Mouse (Mus musculus): Measurements from ENCODE around the gene Snx18. TPM values are rescaled to one million over a fixed set of nuclear protein-coding genes. Genes with fewer than 3 reads are reported as not detected.

The Snx18 gene
- polyA plus RNA-seq, 1 experiment: 0.07 TPM

DNA sequence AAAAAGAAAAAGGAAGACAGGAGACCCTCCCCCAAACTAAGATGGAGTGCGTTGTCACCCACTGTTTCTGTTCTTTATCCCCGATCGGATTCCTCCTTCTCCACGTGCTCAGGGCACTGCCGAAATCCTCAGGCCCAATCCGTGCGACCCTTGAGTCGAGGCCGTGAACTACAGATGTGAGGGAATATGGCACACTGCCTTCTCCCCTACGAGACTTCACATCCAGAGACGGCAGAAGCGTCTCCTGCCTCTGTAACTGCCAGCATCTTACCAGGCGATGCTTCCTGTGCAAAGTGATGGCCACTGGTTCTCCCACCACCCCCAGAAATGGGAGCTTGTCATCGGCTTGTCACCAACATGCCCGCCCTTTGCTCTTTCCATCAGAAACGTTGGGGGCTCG lies 24.7 kb downstream of the Snx18 start:
- TF ChIP-seq TAL1 (IDR thresholded peaks at IDR 0.05; ENCODE audit: low read length) (no peak), GATA1 (IDR thresholded peaks at IDR 0.05; ENCODE audit: low read length) (no peak)
- no peaks in the 10 kb centered on the region; the same call in 1 of the 2 replicates for H3K4me1 ChIP-seq (ENCODE audit: control insufficient read depth)
- peaks cover 3% of the 10 kb centered on the region for H3K36me3 ChIP-seq (ENCODE audit: control insufficient read depth)
- no peak overlapping the region for H3K4me3 ChIP-seq (replicated peaks)
- H3K9me3 ChIP-seq (ENCODE audit: control insufficient read depth, low read length): no peaks in the 10 kb centered on the region
- H3K27me3 ChIP-seq (ENCODE audit: control insufficient read depth): no peaks in the 10 kb centered on the region

DNA sequence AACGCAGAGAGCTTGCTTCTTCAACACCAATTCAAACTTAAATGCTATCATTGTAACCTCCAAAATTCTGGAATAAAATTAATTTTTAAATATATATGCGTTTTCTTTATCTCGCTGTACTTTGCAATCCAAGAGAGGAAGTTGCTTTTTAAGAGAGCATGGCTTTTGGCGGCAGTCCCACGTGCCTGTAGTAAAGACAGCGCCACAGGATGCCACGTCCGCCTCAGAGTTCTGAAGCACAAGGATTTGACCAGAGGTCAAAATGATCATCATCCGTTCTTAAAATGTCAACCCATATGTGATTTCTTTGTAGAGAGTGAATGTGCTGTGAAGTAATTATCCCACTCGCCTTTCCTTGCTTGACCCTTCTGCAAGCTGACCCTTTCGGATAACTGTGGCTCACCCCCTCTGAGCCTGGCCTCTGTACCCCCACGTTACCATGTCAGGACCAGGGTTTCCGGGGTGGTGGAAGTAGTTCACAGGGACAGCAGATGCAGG lies 25.6 kb downstream of the Snx18 start:
- TF ChIP-seq GATA1 (IDR thresholded peaks at IDR 0.05; ENCODE audit: low read length): no peak
- no peak for TF ChIP-seq TAL1 (IDR thresholded peaks at IDR 0.05; ENCODE audit: low read length)
- Histone ChIP-seq H3K4me3 (replicated peaks) (no peak overlapping the region), H3K4me1 (ENCODE audit: control insufficient read depth) (no peaks in the 10 kb centered on the region; the same call in 1 of the 2 replicates), H3K9me3 (ENCODE audit: control insufficient read depth, low read length) (no peaks in the 10 kb centered on the region), H3K27me3 (ENCODE audit: control insufficient read depth) (no peaks in the 10 kb centered on the region), H3K36me3 (ENCODE audit: control insufficient read depth) (peaks cover 3% of the 10 kb centered on the region)

DNA sequence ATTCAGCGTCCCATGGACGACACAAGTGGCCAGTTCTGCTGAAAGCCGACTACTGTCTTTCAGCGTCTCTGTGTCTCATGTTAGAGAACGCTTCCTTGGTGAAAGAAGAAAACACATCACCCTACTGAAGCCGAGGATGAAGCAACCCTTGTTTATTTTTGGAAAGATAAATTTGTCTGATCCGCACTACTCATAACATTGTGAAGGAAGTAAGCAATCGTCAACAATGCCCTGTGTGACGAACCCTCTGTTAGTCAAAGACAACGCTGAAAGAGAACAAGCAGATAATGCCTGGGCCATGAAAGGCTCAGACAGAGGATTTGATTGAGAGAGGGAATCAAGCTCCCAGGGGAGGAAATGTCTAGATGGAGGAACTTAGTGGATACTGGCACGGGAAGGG lies 27.0 kb downstream of the Snx18 start:
- H3K27me3 ChIP-seq (ENCODE audit: control insufficient read depth): no peaks in the 10 kb centered on the region
- no peaks in the 10 kb centered on the region for H3K4me1 ChIP-seq (ENCODE audit: control insufficient read depth)
- H3K4me3 ChIP-seq (replicated peaks): no peak overlapping the region
- peaks cover 3% of the 10 kb centered on the region for H3K36me3 ChIP-seq (ENCODE audit: control insufficient read depth)
- TF ChIP-seq GATA1 (IDR thresholded peaks at IDR 0.05; ENCODE audit: low read length) (no peak), TAL1 (IDR thresholded peaks at IDR 0.05; ENCODE audit: low read length) (no peak)
- H3K9me3 ChIP-seq (ENCODE audit: control insufficient read depth, low read length): no peaks in the 10 kb centered on the region

DNA sequence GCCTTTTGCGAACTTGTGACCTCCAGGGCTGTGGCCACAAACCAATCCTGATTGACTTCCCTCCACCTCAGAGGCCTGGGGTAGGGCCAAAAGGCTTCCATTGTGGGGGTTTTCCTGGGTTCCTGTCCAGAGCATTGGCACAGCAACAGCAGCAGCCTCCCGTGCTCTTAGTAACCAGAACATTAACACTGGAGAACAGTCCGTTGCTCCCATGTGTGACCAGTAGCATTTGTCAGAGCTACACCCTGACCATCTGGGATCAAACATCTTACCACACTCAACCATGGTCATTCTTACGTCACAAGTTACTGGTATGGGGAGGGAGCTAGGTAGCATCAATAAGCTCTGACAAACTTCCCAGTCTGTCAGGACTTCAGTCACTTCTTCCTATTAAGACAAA lies 28.1 kb downstream of the Snx18 start:
- Histone ChIP-seq H3K4me1 (ENCODE audit: control insufficient read depth) (no peaks in the 10 kb centered on the region), H3K36me3 (ENCODE audit: control insufficient read depth) (peaks cover 3% of the 10 kb centered on the region), H3K4me3 (replicated peaks) (no peak overlapping the region), H3K9me3 (ENCODE audit: control insufficient read depth, low read length) (no peaks in the 10 kb centered on the region), H3K27me3 (ENCODE audit: control insufficient read depth) (no peaks in the 10 kb centered on the region)
- TF ChIP-seq TAL1 (IDR thresholded peaks at IDR 0.05; ENCODE audit: low read length) (no peak), GATA1 (IDR thresholded peaks at IDR 0.05; ENCODE audit: low read length) (no peak)

DNA sequence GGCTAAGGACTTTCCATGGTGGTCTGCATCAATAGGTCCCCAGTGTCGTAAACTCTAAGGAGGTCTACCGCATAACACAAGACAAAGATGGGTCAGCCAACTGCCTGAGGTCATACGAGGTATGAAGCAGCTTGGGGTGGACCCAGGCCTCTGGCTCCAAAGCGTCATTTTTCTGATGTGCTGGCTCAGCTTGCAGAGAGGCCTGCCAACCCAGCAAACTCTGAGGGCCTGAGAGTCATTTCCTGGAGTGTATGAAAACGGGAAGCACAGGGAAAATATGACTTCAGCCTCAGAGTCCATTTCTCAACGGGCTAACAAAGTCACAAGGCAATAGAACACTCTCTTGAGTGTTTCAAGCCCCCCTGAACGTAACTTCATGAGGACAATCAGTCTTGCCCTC lies 28.9 kb downstream of the Snx18 start:
- no peak for TF ChIP-seq GATA1 (IDR thresholded peaks at IDR 0.05; ENCODE audit: low read length)
- no peak for TF ChIP-seq TAL1 (IDR thresholded peaks at IDR 0.05; ENCODE audit: low read length)
- Histone ChIP-seq H3K9me3 (ENCODE audit: control insufficient read depth, low read length) (no peaks in the 10 kb centered on the region), H3K36me3 (ENCODE audit: control insufficient read depth) (peaks cover 3% of the 10 kb centered on the region), H3K4me3 (replicated peaks) (no peak overlapping the region), H3K4me1 (ENCODE audit: control insufficient read depth) (no peaks in the 10 kb centered on the region), H3K27me3 (ENCODE audit: control insufficient read depth) (no peaks in the 10 kb centered on the region)

DNA sequence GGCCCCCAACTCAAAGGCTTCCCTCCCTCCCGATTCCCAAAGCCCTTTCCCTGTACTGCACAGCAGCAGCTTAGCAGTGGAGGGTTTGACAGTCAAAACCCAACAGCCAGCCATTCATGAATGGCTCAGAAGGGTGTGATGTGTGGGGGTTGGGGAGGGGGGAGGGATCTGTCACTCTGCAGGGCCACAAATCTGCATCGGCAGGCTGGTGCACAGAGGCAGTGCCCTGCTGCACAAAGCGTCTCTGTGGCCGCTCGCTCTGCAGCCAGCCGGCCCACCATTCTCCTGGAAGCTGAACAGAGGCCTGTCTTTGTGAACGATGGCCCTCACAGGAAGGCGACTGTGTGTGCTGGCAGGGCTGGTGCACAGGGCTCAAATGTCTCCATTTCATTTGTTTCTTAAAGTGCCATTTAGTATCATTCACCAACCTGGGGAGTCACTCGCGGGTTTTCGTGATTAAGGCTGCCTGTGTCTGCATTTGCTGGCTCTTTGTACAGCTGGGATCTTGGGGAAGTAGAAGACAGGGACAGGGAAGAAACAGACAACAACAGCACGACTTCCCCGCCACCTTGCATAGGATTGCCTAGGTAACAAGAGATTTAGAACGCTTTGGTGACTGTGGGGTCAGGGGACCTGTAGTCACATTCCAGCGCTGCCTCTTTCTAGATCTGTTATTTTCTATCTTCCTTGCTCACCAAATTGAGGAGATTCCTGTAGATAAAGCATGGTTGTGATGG lies 31.0 kb downstream of the Snx18 start:
- no peaks in the 10 kb centered on the region for H3K4me1 ChIP-seq (ENCODE audit: control insufficient read depth)
- no peaks in the 10 kb centered on the region for H3K27me3 ChIP-seq (ENCODE audit: control insufficient read depth)
- TF ChIP-seq TAL1 (IDR thresholded peaks at IDR 0.05; ENCODE audit: low read length) (no peak), GATA1 (IDR thresholded peaks at IDR 0.05; ENCODE audit: low read length) (no peak)
- H3K9me3 ChIP-seq (ENCODE audit: control insufficient read depth, low read length): no peaks in the 10 kb centered on the region
- H3K4me3 ChIP-seq (replicated peaks): no peak overlapping the region
- no peaks in the 10 kb centered on the region; the same call in 1 of the 2 replicates for H3K36me3 ChIP-seq (ENCODE audit: control insufficient read depth)

DNA sequence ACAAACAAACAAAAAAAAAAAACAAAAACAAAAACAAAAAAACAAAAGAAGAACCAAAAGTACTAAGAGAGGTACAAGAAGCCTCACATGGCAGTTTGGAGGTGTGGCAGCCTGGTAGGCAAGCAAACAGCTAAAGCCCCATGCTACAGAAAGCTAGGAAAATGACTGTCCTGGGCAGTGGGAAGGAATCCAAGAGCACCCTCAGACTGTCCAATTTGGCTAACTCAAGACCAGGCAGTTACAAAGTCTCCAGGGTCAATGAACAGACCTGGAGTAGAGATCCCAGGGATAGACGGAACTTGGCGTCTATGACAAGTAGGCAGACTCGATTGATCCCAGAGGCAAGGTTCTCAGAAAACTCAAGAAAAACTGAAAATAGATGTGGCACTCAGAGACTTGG lies 32.8 kb downstream of the Snx18 start:
- Histone ChIP-seq H3K4me3 (replicated peaks) (no peak overlapping the region), H3K4me1 (ENCODE audit: control insufficient read depth) (no peaks in the 10 kb centered on the region), H3K36me3 (ENCODE audit: control insufficient read depth) (no peaks in the 10 kb centered on the region; the same call in 1 of the 2 replicates), H3K27me3 (ENCODE audit: control insufficient read depth) (no peaks in the 10 kb centered on the region), H3K9me3 (ENCODE audit: control insufficient read depth, low read length) (no peaks in the 10 kb centered on the region)
- TF ChIP-seq TAL1 (IDR thresholded peaks at IDR 0.05; ENCODE audit: low read length) (no peak), GATA1 (IDR thresholded peaks at IDR 0.05; ENCODE audit: low read length) (no peak)

DNA sequence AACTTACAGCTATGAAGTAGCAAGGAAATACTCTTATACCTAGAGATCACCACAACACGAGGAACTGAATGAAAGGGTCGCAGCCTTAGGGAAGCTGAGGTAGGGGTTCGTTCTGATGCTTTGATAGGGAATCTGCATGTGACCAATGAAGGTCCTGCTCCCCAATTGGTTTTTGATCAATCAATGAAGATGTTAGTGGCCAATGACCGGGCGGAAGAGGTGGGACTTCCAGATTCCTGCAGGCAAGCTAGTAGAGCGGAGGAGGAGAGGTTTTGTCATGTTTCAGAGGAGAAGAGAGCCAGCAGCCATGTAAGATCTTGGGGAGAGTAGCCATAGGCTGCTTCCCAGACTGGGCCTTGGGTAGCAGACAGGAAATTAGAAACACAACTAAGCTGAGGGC lies 33.9 kb downstream of the Snx18 start:
- no peak for TF ChIP-seq TAL1 (IDR thresholded peaks at IDR 0.05; ENCODE audit: low read length)
- no peak for TF ChIP-seq GATA1 (IDR thresholded peaks at IDR 0.05; ENCODE audit: low read length)
- H3K36me3 ChIP-seq (ENCODE audit: control insufficient read depth): no peaks in the 10 kb centered on the region

DNA sequence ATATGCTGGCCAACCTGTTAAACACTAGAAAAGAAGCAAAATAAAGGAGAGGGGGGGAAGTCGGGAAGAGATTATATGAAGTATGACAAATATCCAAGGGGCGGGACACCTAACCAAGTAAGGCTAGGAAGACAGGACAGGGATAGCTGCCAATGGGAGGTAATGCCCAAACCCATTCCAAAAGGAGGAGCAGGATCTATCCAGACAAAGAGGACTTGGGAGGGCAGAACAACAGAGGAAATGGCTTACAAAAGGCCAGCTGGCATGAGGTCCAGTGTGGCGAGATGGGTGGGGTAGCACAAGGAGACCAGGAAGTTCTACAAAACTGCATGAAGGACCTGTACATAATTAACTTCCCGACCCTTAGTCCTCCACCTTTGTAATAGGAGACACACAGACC lies 34.8 kb downstream of the Snx18 start:
- H3K27me3 ChIP-seq (ENCODE audit: control insufficient read depth): no peaks in the 10 kb centered on the region
- no peak overlapping the region for H3K4me3 ChIP-seq (replicated peaks)
- no peaks in the 10 kb centered on the region for H3K4me1 ChIP-seq (ENCODE audit: control insufficient read depth)
- no peaks in the 10 kb centered on the region for H3K9me3 ChIP-seq (ENCODE audit: control insufficient read depth, low read length)
- no peaks in the 10 kb centered on the region for H3K36me3 ChIP-seq (ENCODE audit: control insufficient read depth)
- TF ChIP-seq GATA1 (IDR thresholded peaks at IDR 0.05; ENCODE audit: low read length) (no peak), TAL1 (IDR thresholded peaks at IDR 0.05; ENCODE audit: low read length) (no peak)

More for the DNA sequence above, 33.9 kb downstream of the Snx18 start:
- Histone ChIP-seq H3K4me1 (ENCODE audit: control insufficient read depth) (no peaks in the 10 kb centered on the region), H3K27me3 (ENCODE audit: control insufficient read depth) (no peaks in the 10 kb centered on the region), H3K9me3 (ENCODE audit: control insufficient read depth, low read length) (no peaks in the 10 kb centered on the region), H3K4me3 (replicated peaks) (no peak overlapping the region)

All from erythroblast, embryonic 14.5 days (primary cell).